Mouse (Mus musculus) MEL (cell line): ENCODE results near the gene Tmem130. TPM values are rescaled to one million over a fixed set of nuclear protein-coding genes. Genes with fewer than 3 reads are reported as not detected.

Experiments
- DNase-seq: peaks from one replicate; pipeline ENCODE4 v3.0.0; 2011; ENCODE audit warnings: low read depth, low spot score
- H3K27ac ChIP-seq: 2 replicates; pipeline ENCODE4 v1.5.1; 2012; ENCODE audit warnings: low read depth, mild to moderate bottlenecking, control low read depth, low read length, moderate library complexity; ENCODE audit not compliant: control insufficient read depth
- H3K27me3 ChIP-seq, 2 experiments: fragments of 150-350 bp in 1 of 2; sonication (generic) in 1 of 2; 2 replicates each; pipeline ENCODE4 v1.6.1; 2012; ENCODE audit warnings: low read length in 2 of 2, mild to moderate bottlenecking in 2 of 2, improper control_type of control experiment in 1 of 2, moderate library complexity in 1 of 2; ENCODE audit not compliant: insufficient read depth in 2 of 2, control insufficient read depth in 1 of 2
- H3K36me3 ChIP-seq, 2 experiments: 2 replicates each; pipeline ENCODE4 v1.6.1; 2012 to 2014; ENCODE audit warnings: low read length in 2 of 2, improper control_type of control experiment in 1 of 2, inconsistent platforms in 1 of 2, mild to moderate bottlenecking in 1 of 2; ENCODE audit not compliant: insufficient read depth in 2 of 2, control insufficient read depth in 1 of 2
- H3K4me1 ChIP-seq, 2 experiments: fragments of 150-350 bp in 1 of 2; sonication (generic) in 1 of 2; 2 replicates each; pipeline ENCODE4 v1.6.1; 2012; ENCODE audit warnings: low read length in 2 of 2, improper control_type of control experiment in 1 of 2, mild to moderate bottlenecking in 1 of 2; ENCODE audit not compliant: insufficient read depth in 2 of 2, control insufficient read depth in 1 of 2
- H3K4me3 ChIP-seq, 2 experiments: fragments of 150-350 bp in 1 of 2; sonication (generic) in 1 of 2; 2 replicates each; pipeline ENCODE4 v1.5.1; 2012; ENCODE audit warnings: low read depth in 2 of 2, low read length in 2 of 2, mild to moderate bottlenecking in 2 of 2, moderate library complexity in 2 of 2, control low read depth in 1 of 2, improper control_type of control experiment in 1 of 2; ENCODE audit not compliant: control insufficient read depth in 1 of 2, insufficient read depth in 1 of 2
- H3K79me2 ChIP-seq: 2 replicates; pipeline ENCODE4 v1.6.1; 2012; ENCODE audit warnings: mild to moderate bottlenecking, low read length, moderate library complexity; ENCODE audit not compliant: control insufficient read depth, poor library complexity, insufficient read depth
- H3K9ac ChIP-seq: 2 replicates; pipeline ENCODE4 v1.6.1; 2012; ENCODE audit warnings: low read depth, mild to moderate bottlenecking, control low read depth, low read length, moderate library complexity; ENCODE audit not compliant: control insufficient read depth, poor library complexity, severe bottlenecking
- H3K9me3 ChIP-seq: fragments of 150-350 bp; sonication (generic); replicated peaks from 2 replicates; pipeline ENCODE4 v1.6.1; 2012; ENCODE audit warnings: mild to moderate bottlenecking, low read length, improper control_type of control experiment, moderate library complexity; ENCODE audit not compliant: insufficient read depth
- BHLHE40 ChIP-seq: IDR thresholded peaks from 2 replicates; pipeline ENCODE4 v1.6.1; 2012; ENCODE audit warnings: low read depth, mild to moderate bottlenecking, inconsistent platforms, low read length, improper control_type of control experiment, borderline replicate concordance
- CHD2 ChIP-seq: IDR thresholded peaks from 2 replicates; pipeline ENCODE4 v1.6.1; 2011; ENCODE audit warnings: low read length, improper control_type of control experiment
- CTCF ChIP-seq, 3 experiments: IDR thresholded peaks in 2 of 3; conservative IDR thresholded peaks in 1 of 3; 2 replicates each; pipeline ENCODE4 v1.5.1; 2011 to 2012; ENCODE audit warnings: low read length in 3 of 3, low read depth in 2 of 3, mild to moderate bottlenecking in 2 of 3, improper control_type of control experiment in 1 of 3, inconsistent platforms in 1 of 3, mixed read lengths in 1 of 3, moderate library complexity in 1 of 3; ENCODE audit not compliant: control insufficient read depth in 1 of 3, insufficient read depth in 1 of 3, poor library complexity in 1 of 3, severe bottlenecking in 1 of 3
- JUND ChIP-seq: IDR thresholded peaks from 2 replicates; pipeline ENCODE4 v1.6.1; 2011; ENCODE audit warnings: low read depth, mild to moderate bottlenecking, improper control_type of control experiment, low read length
- MAZ ChIP-seq: IDR thresholded peaks from 2 replicates; pipeline ENCODE4 v1.6.1; 2012; ENCODE audit warnings: low read depth, mild to moderate bottlenecking, inconsistent platforms, low read length, improper control_type of control experiment
- MEF2A ChIP-seq: IDR thresholded peaks from 2 replicates; pipeline ENCODE4 v1.6.1; 2014; ENCODE audit warnings: low read depth, mild to moderate bottlenecking, inconsistent platforms, low read length, improper control_type of control experiment; ENCODE audit not compliant: poor library complexity, insufficient replicate concordance, severe bottlenecking; ENCODE audit errors: extremely low read depth
- RAD21 ChIP-seq: IDR thresholded peaks from 2 replicates; pipeline ENCODE4 v1.6.1; 2011; ENCODE audit warnings: mild to moderate bottlenecking, low read depth, low read length, improper control_type of control experiment
- SMC3 ChIP-seq: IDR thresholded peaks from 2 replicates; pipeline ENCODE4 v1.6.1; 2011; ENCODE audit warnings: low read depth, low read length, improper control_type of control experiment
- USF1 ChIP-seq: IDR thresholded peaks from 2 replicates; pipeline ENCODE4 v1.6.1; 2014; ENCODE audit warnings: low read depth, mild to moderate bottlenecking, inconsistent platforms, low read length, improper control_type of control experiment, moderate library complexity
- USF2 ChIP-seq, 2 experiments: IDR thresholded peaks; 2 replicates each; pipeline ENCODE4 v1.6.1; 2011 to 2012; ENCODE audit warnings: improper control_type of control experiment in 2 of 2, low read length in 2 of 2, borderline replicate concordance in 1 of 2, inconsistent platforms in 1 of 2, low read depth in 1 of 2, mild to moderate bottlenecking in 1 of 2; ENCODE audit not compliant: insufficient read depth in 1 of 2
- ZNF384 ChIP-seq: IDR thresholded peaks from 2 replicates; pipeline ENCODE4 v1.6.1; 2012; ENCODE audit warnings: low read depth, mild to moderate bottlenecking, inconsistent platforms, low read length, improper control_type of control experiment
- polyA plus RNA-seq, 2 experiments: library from polyadenylated mRNA; stranded (reverse) in 1 of 2; unstranded in 1 of 2; fragments of >175 nt in 1 of 2; fragments of >200 nt in 1 of 2; gene quantifications; 2 replicates each; pipeline versions ENCODE4 v1.2.1 to v1.2.4; 2012; ENCODE audit warnings: low replicate concordance in 2 of 2, low read depth in 1 of 2; ENCODE audit not compliant: insufficient read length in 2 of 2, insufficient read depth in 1 of 2, missing spikeins in 1 of 2
- total RNA-seq: library from RNA; depleted of rRNA; stranded (reverse); fragments of 300-350 nt; gene quantifications from 2 replicates; pipeline ENCODE4 v1.2.3, GENCODE M21; 2012

Gene Tmem130
- total and polyA plus RNA-seq, 3 experiments: 0.14 TPM; not detected in 2

- no peaks in the 10 kb centered on the region for H3K9me3 ChIP-seq
- H3K36me3 ChIP-seq: no peaks in the 10 kb centered on the region
- 0 out of 4 replicates have a peak, but pooled peaks cover 0 to 1% of the 10 kb centered on the region in 2 experiments for H3K27me3 ChIP-seq
- H3K27ac ChIP-seq: no peak overlapping the region
- TF ChIP-seq BHLHE40: no peak
- no peak overlapping the region for H3K9ac ChIP-seq
- no peak overlapping the region for H3K4me3 ChIP-seq
- no peaks in the 10 kb centered on the region for H3K4me1 ChIP-seq
- no peaks in the 10 kb centered on the region for H3K79me2 ChIP-seq
- DNase-seq: no peak
Measured at GRCm38 (mm10) chr5:144755191-144755590, 6.4 kb downstream of the Tmem130 start.

GRCm38 (mm10) chr5:144753041-144753440 is 8.6 kb downstream of the Tmem130 start:
- no peaks in the 10 kb centered on the region for H3K36me3 ChIP-seq
- H3K4me3 ChIP-seq: no peak overlapping the region
- no peaks in the 10 kb centered on the region for H3K27me3 ChIP-seq
- TF ChIP-seq SMC3 (peak; percentile 39; the same call in 1 of the 2 replicates), RAD21 (peak; percentile 42), USF1 (no peak), MEF2A (no peak), MAZ (no peak), CTCF (IDR thresholded peaks at IDR 0.05 in 2 of 3, conservative IDR thresholded peaks at IDR 0.05 in 1 of 3; ENCODE audit: control insufficient read depth in 1 of 3, insufficient read depth in 1 of 3, low read depth in 2 of 3, low read length in 3 of 3, poor library complexity in 1 of 3, severe bottlenecking in 1 of 3) (peak; percentile 38 to 57 (median 49))
- TF ChIP-seq, all 39 proteins: peak for 3
- DNase-seq: peak; percentile 75
- no peaks in the 10 kb centered on the region for H3K9me3 ChIP-seq
- H3K79me2 ChIP-seq: no peaks in the 10 kb centered on the region
- no peaks in the 10 kb centered on the region for H3K4me1 ChIP-seq
- no peak overlapping the region for H3K9ac ChIP-seq
- H3K27ac ChIP-seq: no peak overlapping the region

- TF ChIP-seq USF2 (IDR thresholded peaks at IDR 0.05; ENCODE audit: borderline replicate concordance in 1 of 2, insufficient read depth in 1 of 2, low read depth in 1 of 2, low read length in 2 of 2) (no peak), CHD2 (no peak), ZNF384 (no peak), JUND (no peak)
- H3K4me3 ChIP-seq: no peak overlapping the region
- H3K4me1 ChIP-seq: no peaks in the 10 kb centered on the region
- H3K79me2 ChIP-seq: no peaks in the 10 kb centered on the region
- no peak overlapping the region for H3K9ac ChIP-seq
- no peaks in the 10 kb centered on the region for H3K9me3 ChIP-seq
- no peak for DNase-seq
- H3K36me3 ChIP-seq: no peaks in the 10 kb centered on the region
- H3K27ac ChIP-seq: no peak overlapping the region
- H3K27me3 ChIP-seq: no peaks in the 10 kb centered on the region
Measured at GRCm38 (mm10) chr5:144752432-144752831, 9.2 kb downstream of the Tmem130 start.
